Mouse (Mus musculus): ENCODE measurements around the gene Fam186a. TPM values are rescaled to one million over a fixed set of nuclear protein-coding genes. Genes with fewer than 3 reads are reported as not detected.

Gene Fam186a
- polyA plus RNA-seq, 1 experiment from 2014 or later, result 0.11 TPM

DNA sequence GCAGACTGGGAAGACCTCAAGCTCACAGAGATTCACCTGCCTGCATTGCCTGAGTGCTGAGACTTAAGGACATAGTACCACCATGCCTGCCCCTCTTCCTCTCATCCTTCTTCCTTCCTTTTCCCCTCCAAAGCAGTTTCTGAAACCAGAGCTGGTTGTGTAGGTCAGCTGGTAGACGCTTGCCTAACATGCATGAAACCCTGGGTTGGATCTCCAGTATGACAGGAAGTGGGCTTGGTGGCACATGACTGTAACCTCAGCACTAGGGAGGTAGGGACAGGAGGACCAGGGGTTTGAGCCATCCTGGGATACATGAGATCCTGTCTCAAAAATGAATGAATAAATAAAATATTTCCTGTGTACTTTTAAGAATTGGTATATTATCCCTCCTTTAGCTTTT, 59.3 kb downstream of the Fam186a start:
- H3K4me1 ChIP-seq (replicated peaks; ENCODE audit: control insufficient read depth, insufficient read depth, low read length), result no peaks in the 10 kb centered on the region
- no peak overlapping the region for H3K4me3 ChIP-seq (replicated peaks; ENCODE audit: low read length)
- 72% methylated on average over 1 of the region's 1 CpGs for WGBS
- H3K9me3 ChIP-seq (ENCODE audit: control insufficient read depth, low read length), result no peaks in the 10 kb centered on the region
- DNase-seq (ENCODE audit: low spot score) (no peak), ATAC-seq (ENCODE audit: low FRiP score) (no peak)
- H3K4me2 ChIP-seq (replicated peaks), result no peak overlapping the region
- no peaks in the 10 kb centered on the region for H3K36me3 ChIP-seq (replicated peaks; ENCODE audit: control insufficient read depth, insufficient read depth)
- no peak overlapping the region for H3K27ac ChIP-seq
- H3K27me3 ChIP-seq (ENCODE audit: control insufficient read depth, insufficient read depth, low read length), result no peaks in the 10 kb centered on the region
- no peak overlapping the region for H3K9ac ChIP-seq

DNA sequence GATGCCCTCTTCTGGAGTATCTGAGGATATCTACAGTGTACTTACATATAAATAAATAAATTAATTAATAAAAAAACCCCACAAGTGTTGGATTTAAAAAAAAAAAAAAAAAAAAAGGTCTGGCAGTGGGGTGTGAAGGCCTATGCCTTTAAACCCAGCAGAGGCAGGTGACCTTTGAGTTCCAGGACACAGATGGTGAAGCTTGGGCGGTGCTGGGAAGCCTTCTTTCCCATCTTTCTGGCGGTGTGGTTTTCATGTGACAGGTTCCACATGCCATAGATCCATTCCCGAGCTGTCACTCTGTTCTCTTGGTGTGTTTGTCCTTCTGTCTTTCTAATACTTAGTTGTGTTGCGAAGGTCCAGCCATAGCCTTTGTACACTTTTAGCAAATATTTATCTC, 59.8 kb downstream of the Fam186a start:
- Histone ChIP-seq H3K9ac (no peak overlapping the region), H3K4me2 (replicated peaks) (no peak overlapping the region), H3K4me1 (replicated peaks; ENCODE audit: control insufficient read depth, insufficient read depth, low read length) (no peaks in the 10 kb centered on the region), H3K36me3 (replicated peaks; ENCODE audit: control insufficient read depth, insufficient read depth) (no peaks in the 10 kb centered on the region), H3K4me3 (replicated peaks; ENCODE audit: low read length) (no peak overlapping the region), H3K9me3 (ENCODE audit: control insufficient read depth, low read length) (no peaks in the 10 kb centered on the region), H3K27ac (no peak overlapping the region), H3K27me3 (ENCODE audit: control insufficient read depth, insufficient read depth, low read length) (no peaks in the 10 kb centered on the region)
- DNase-seq (ENCODE audit: low spot score) (no peak), ATAC-seq (ENCODE audit: low FRiP score) (no peak)
- WGBS, result 79% methylated on average over 4 of the region's 4 CpGs

DNA sequence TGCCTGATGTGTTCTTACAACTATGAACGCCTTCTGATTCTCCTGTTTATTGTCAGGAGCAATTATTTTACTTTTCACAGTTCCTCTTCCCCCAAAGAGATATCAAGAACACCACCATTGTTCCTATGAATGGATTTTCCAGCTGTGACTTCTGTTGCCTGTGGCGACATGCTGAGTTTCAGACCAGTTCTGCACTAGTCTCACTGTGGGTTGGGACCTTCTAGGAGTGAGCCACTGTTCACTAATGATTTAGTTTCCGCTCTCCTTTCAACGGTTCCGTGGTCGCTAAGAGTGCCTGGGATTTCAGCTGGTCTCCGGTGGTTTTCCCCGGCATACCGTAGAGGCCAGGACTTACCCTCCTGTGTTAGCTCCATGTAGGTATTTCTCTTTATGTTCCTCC, 62.0 kb downstream of the Fam186a start:
- no peaks in the 10 kb centered on the region for H3K36me3 ChIP-seq (replicated peaks; ENCODE audit: control insufficient read depth, insufficient read depth)
- H3K27me3 ChIP-seq (ENCODE audit: control insufficient read depth, insufficient read depth, low read length), result no peaks in the 10 kb centered on the region
- no peak for DNase-seq (ENCODE audit: low spot score)
- WGBS, result 69% methylated on average over 9 of the region's 9 CpGs
- H3K9ac ChIP-seq, result no peak overlapping the region
- no peak overlapping the region for H3K4me3 ChIP-seq (replicated peaks; ENCODE audit: low read length)
- no peak overlapping the region for H3K27ac ChIP-seq
- no peaks in the 10 kb centered on the region for H3K4me1 ChIP-seq (replicated peaks; ENCODE audit: control insufficient read depth, insufficient read depth, low read length)
- no peaks in the 10 kb centered on the region for H3K9me3 ChIP-seq (ENCODE audit: control insufficient read depth, low read length)
- no peak for ATAC-seq (ENCODE audit: low FRiP score)
- H3K4me2 ChIP-seq (replicated peaks), result no peak overlapping the region

DNA sequence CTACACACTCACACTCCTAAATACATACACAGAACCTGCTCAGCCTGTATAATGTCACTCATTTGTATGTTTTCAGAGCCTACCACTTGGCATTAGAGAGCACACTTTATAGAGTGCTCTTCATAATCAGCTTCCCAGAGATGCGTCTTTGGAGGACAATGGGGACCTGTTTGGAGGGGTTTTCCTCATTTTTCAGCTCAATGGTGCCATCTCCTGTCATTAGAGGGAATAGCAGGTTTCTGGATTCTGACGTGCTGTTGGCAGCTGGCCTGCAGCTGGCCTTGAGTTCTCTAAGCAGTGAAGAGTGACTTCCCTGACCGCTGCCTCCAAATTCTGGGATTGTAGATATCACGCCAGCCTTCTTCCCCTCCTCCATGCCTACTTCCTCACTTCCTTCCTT, 62.5 kb downstream of the Fam186a start:
- Histone ChIP-seq H3K27ac (no peak overlapping the region), H3K9me3 (ENCODE audit: control insufficient read depth, low read length) (no peaks in the 10 kb centered on the region), H3K4me2 (replicated peaks) (no peak overlapping the region), H3K27me3 (ENCODE audit: control insufficient read depth, insufficient read depth, low read length) (no peaks in the 10 kb centered on the region), H3K36me3 (replicated peaks; ENCODE audit: control insufficient read depth, insufficient read depth) (no peaks in the 10 kb centered on the region), H3K4me1 (replicated peaks; ENCODE audit: control insufficient read depth, insufficient read depth, low read length) (no peaks in the 10 kb centered on the region), H3K4me3 (replicated peaks; ENCODE audit: low read length) (no peak overlapping the region), H3K9ac (0 out of 2 replicates have a peak overlapping the region, but pooled peaks have one; percentile 6)
- peak; percentile 57; the same call in 1 of the 2 replicates for ATAC-seq (ENCODE audit: low FRiP score)
- WGBS, result 11% methylated on average over 4 of the region's 4 CpGs
- peak; percentile 93 for DNase-seq (ENCODE audit: low spot score)

DNA sequence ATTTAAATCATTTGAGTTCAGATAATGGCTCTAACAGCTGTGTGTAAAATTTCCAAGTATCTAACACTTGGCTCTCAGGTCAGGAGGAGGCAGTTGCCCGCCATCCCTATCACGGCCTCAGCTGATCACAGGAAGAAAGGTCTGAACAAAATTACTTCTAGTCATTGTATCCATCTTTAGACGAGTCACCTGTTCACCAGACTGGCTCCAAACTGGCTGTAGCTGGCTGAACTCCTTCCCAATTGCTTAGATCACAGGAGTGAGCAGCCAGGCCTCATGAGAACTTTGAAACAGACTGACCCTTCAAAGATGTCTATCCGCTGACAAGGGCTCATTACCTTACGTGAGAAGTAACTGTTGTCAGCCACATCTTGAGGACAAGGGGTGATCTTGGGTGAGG, 63.6 kb downstream of the Fam186a start:
- no peak overlapping the region for H3K27ac ChIP-seq
- H3K4me3 ChIP-seq (replicated peaks; ENCODE audit: low read length), result no peak overlapping the region
- 87% methylated on average over 5 of the region's 5 CpGs for WGBS
- no peak overlapping the region for H3K9ac ChIP-seq
- ATAC-seq (ENCODE audit: low FRiP score), result no peak
- no peak overlapping the region for H3K4me2 ChIP-seq (replicated peaks)
- no peaks in the 10 kb centered on the region for H3K36me3 ChIP-seq (replicated peaks; ENCODE audit: control insufficient read depth, insufficient read depth)
- no peaks in the 10 kb centered on the region for H3K9me3 ChIP-seq (ENCODE audit: control insufficient read depth, low read length)
- H3K27me3 ChIP-seq (ENCODE audit: control insufficient read depth, insufficient read depth, low read length), result no peaks in the 10 kb centered on the region
- no peaks in the 10 kb centered on the region for H3K4me1 ChIP-seq (replicated peaks; ENCODE audit: control insufficient read depth, insufficient read depth, low read length)
- no peak for DNase-seq (ENCODE audit: low spot score)

DNA sequence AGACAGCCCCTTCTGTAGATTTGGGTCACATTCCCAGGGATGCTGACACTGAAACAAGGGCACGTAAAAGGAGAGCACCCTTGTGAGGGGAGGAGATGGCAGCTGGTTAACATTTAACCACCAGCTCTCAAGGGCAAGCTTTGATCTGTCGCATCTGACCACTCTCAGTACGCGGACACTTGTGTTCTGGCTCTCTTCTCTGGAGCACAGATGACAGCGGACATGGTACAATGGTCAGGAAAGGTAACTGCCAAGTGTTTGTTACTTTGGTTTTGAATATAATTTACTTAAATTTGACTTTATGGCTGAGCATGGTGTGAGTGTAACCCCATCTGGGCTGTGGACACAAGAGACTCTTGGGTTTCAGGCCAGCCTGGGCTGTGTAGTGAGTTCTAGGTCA, 64.1 kb downstream of the Fam186a start:
- Histone ChIP-seq H3K9me3 (ENCODE audit: control insufficient read depth, low read length) (no peaks in the 10 kb centered on the region), H3K36me3 (replicated peaks; ENCODE audit: control insufficient read depth, insufficient read depth) (no peaks in the 10 kb centered on the region), H3K27me3 (ENCODE audit: control insufficient read depth, insufficient read depth, low read length) (no peaks in the 10 kb centered on the region), H3K4me2 (replicated peaks) (no peak overlapping the region), H3K9ac (no peak overlapping the region), H3K27ac (no peak overlapping the region), H3K4me1 (replicated peaks; ENCODE audit: control insufficient read depth, insufficient read depth, low read length) (no peaks in the 10 kb centered on the region), H3K4me3 (replicated peaks; ENCODE audit: low read length) (no peak overlapping the region)
- DNase-seq (ENCODE audit: low spot score), result no peak
- ATAC-seq (ENCODE audit: low FRiP score), result no peak
- 77% methylated on average over 5 of the region's 5 CpGs for WGBS

DNA sequence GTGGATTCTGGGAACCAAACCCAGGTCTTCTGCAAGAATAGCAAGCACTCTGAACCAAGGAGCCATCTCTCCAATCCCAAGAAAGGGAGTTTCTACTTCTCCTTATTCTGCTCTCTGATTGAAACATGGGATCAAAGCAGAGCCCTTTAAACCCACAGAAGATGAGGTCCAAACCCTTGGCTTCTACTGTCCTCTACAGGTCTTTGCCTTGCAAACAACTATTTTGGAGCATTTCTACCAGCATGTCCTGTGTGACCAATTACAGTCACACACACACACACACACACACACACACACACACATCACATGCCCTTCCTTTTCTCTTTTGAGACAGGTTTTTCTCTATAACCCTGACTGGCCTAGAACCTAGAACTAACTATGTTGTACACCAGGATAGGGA, 70.2 kb downstream of the Fam186a start:
- Histone ChIP-seq H3K9ac (no peak overlapping the region), H3K27me3 (ENCODE audit: control insufficient read depth, insufficient read depth, low read length) (no peaks in the 10 kb centered on the region), H3K4me2 (replicated peaks) (no peak overlapping the region), H3K4me1 (replicated peaks; ENCODE audit: control insufficient read depth, insufficient read depth, low read length) (no peaks in the 10 kb centered on the region), H3K4me3 (replicated peaks; ENCODE audit: low read length) (no peak overlapping the region), H3K27ac (no peak overlapping the region), H3K9me3 (ENCODE audit: control insufficient read depth, low read length) (no peaks in the 10 kb centered on the region), H3K36me3 (replicated peaks; ENCODE audit: control insufficient read depth, insufficient read depth) (no peaks in the 10 kb centered on the region)
- DNase-seq (ENCODE audit: low spot score), result no peak
- ATAC-seq (ENCODE audit: low FRiP score), result no peak

DNA sequence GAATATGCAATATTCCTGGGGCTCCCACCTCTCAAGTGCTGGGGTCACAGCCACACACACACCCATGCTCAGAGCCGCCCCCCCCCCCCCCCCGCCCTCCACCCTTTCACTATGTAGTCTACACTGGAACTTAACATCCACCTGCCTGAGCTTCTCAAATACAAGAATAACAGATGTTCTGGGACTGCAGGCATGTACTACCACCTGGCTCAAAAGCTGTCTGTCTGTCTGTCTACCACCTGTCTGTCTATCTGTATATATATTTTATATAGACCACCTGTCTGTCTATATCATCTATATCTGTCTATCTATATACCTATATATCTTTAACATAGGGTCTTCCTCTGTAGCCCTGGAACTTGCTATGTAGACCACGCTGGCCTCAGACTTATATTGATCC, 75.5 kb downstream of the Fam186a start:
- H3K4me2 ChIP-seq (replicated peaks), result no peak overlapping the region
- H3K9me3 ChIP-seq (ENCODE audit: control insufficient read depth, low read length), result no peaks in the 10 kb centered on the region
- H3K27ac ChIP-seq, result no peak overlapping the region
- no peak overlapping the region for H3K4me3 ChIP-seq (replicated peaks; ENCODE audit: low read length)
- 96% methylated on average over 3 of the region's 3 CpGs for WGBS
- H3K36me3 ChIP-seq (replicated peaks; ENCODE audit: control insufficient read depth, insufficient read depth), result no peaks in the 10 kb centered on the region
- no peak overlapping the region for H3K9ac ChIP-seq
- H3K4me1 ChIP-seq (replicated peaks; ENCODE audit: control insufficient read depth, insufficient read depth, low read length), result 0 out of 2 replicates have a peak, but pooled peaks cover 2% of the 10 kb centered on the region
- DNase-seq (ENCODE audit: low spot score), result no peak
- H3K27me3 ChIP-seq (ENCODE audit: control insufficient read depth, insufficient read depth, low read length), result no peaks in the 10 kb centered on the region
- no peak for ATAC-seq (ENCODE audit: low FRiP score)

DNA sequence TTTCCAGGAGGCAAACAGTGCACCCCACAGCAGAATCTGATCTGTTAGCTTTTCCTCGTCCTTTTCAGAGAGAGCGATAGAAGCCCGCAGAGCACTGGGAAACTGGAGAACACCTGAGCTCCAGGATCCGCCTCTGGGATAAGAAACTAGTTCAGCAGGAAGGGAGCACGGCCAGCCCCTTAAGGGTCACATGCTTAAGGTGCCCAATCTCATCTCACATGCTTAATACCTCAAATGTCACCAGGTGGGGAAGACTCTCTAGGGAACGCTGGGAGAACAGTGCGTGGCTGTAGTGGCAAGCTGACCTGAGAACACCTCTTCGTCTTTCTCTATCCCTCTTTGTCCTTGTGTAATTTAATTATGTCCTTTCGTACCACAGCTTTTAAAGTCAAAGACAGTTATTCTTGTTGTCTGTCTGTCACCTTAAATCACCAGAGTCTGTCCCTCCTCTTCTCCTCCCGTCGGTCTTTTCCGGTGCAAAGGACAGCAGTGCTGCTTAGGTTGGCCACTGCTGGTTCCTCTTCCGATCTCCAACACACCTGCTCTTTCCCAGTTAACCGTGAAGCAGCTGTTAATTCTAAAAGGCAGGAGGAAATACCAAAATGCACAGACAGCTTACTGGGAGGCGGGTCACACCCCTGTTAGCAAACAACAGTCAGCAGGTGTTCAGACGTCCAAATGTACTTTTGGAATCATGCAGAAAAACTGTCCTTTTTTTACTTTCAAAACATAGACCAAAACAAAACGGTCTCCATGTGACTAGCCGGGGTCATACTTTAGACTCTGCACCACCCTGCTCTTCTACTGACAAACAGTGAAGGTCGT, 76.2 kb downstream of the Fam186a start:
- WGBS, result 59% methylated on average over 19 of the region's 19 CpGs
- Histone ChIP-seq H3K27ac (no peak overlapping the region), H3K4me2 (replicated peaks) (no peak overlapping the region), H3K4me3 (replicated peaks; ENCODE audit: low read length) (no peak overlapping the region), H3K36me3 (replicated peaks; ENCODE audit: control insufficient read depth, insufficient read depth) (no peaks in the 10 kb centered on the region), H3K9ac (no peak overlapping the region), H3K27me3 (ENCODE audit: control insufficient read depth, insufficient read depth, low read length) (no peaks in the 10 kb centered on the region), H3K9me3 (ENCODE audit: control insufficient read depth, low read length) (no peaks in the 10 kb centered on the region), H3K4me1 (replicated peaks; ENCODE audit: control insufficient read depth, insufficient read depth, low read length) (0 out of 2 replicates have a peak, but pooled peaks cover 2% of the 10 kb centered on the region)
- no peak for DNase-seq (ENCODE audit: low spot score)
- no peak for ATAC-seq (ENCODE audit: low FRiP score)

Data from hindbrain, embryonic 14.5 days (tissue).